Mouse (Mus musculus): ENCODE data around the gene Kctd18.

- no peak for TF ChIP-seq EP300 (IDR thresholded peaks at IDR 0.05; ENCODE audit: insufficient read depth, low read depth, low read length)
- no peak for TF ChIP-seq POLR2A (IDR thresholded peaks at IDR 0.05; ENCODE audit: insufficient read depth, low read depth, low read length)
Observed at GRCm38 (mm10) chr1:57947552-57948347, 71.0 kb downstream of the Kctd18 start.
